Mouse (Mus musculus) limb, embryonic 14.5 days (tissue): ENCODE data around the gene Trim17. TPM values are rescaled to one million over a fixed set of nuclear protein-coding genes. Genes with fewer than 3 reads are reported as not detected.

Experiments used
- ATAC-seq: fragments of 200-750 bp; cut with Nextera tagmentation; 2 replicates; pipeline ENCODE4 v1.8.0; 2017; ENCODE audit warnings: low read depth, moderate number of reproducible peaks, moderate TSS enrichment; ENCODE audit not compliant: low FRiP score
- DNase-seq: peaks from one replicate; pipeline ENCODE4 v3.0.0-alpha.2; 2015; ENCODE audit warnings: low spot score
- H3K27ac ChIP-seq: fragments of 300-500 bp; sonication (generic); replicated peaks from 2 replicates; pipeline ENCODE4 v1.5.1; 2014; ENCODE audit warnings: low read depth, mild to moderate bottlenecking, low read length, moderate library complexity, mixed read lengths
- H3K27me3 ChIP-seq: fragments of 300-500 bp; sonication (generic); 2 replicates; pipeline ENCODE4 v1.6.1; 2014; ENCODE audit warnings: low read length, mixed read lengths; ENCODE audit not compliant: control insufficient read depth, insufficient read depth
- H3K36me3 ChIP-seq: fragments of 300-500 bp; sonication (generic); 2 replicates; pipeline ENCODE4 v1.6.1; 2014; ENCODE audit warnings: mild to moderate bottlenecking, low read length, moderate library complexity, mixed read lengths; ENCODE audit not compliant: control insufficient read depth, insufficient read depth
- H3K4me1 ChIP-seq: fragments of 300-500 bp; sonication (generic); 2 replicates; pipeline ENCODE4 v1.6.1; 2014; ENCODE audit warnings: antibody characterized with exemption, low read length, mixed read lengths; ENCODE audit not compliant: control insufficient read depth, insufficient read depth
- H3K4me2 ChIP-seq: fragments of 300-500 bp; sonication (generic); replicated peaks from 2 replicates; pipeline ENCODE4 v1.6.1; 2014; ENCODE audit warnings: low read depth, mild to moderate bottlenecking, low read length, moderate library complexity; ENCODE audit not compliant: severe bottlenecking
- H3K4me3 ChIP-seq: fragments of 300-500 bp; sonication (generic); replicated peaks from 2 replicates; pipeline ENCODE4 v1.5.1; 2014; ENCODE audit warnings: low read length
- H3K9ac ChIP-seq: fragments of 300-500 bp; sonication (generic); 2 replicates; pipeline ENCODE4 v1.6.1; 2014; ENCODE audit warnings: mild to moderate bottlenecking, low read depth, low read length, moderate library complexity; ENCODE audit not compliant: severe bottlenecking
- H3K9me3 ChIP-seq: fragments of 300-500 bp; sonication (generic); 2 replicates; pipeline ENCODE4 v1.6.1; 2016; ENCODE audit warnings: low read length; ENCODE audit not compliant: control insufficient read depth
- POLR2A ChIP-seq: fragments of 200-500 bp; IDR thresholded peaks from 2 replicates; pipeline ENCODE4 v1.8.0; 2012; ENCODE audit warnings: inconsistent platforms, mild to moderate bottlenecking, moderate library complexity, borderline replicate concordance; ENCODE audit not compliant: insufficient read depth, insufficient read length; ENCODE audit errors: extremely low read depth
- WGBS: fragments of 180-500 bp; shearing (Covaris S2); extraction: QIAGEN DNeasy Blood & Tissue Kit; methylation state at CpG from one replicate; pipeline ENCODE4 v1.1.7; 2014; 5-methylcytosine and 5-hydroxymethylcytosine counted together
- polyA plus RNA-seq, 2 experiments: library from polyadenylated mRNA; depleted of rRNA in 1 of 2; stranded (reverse) in 1 of 2; unstranded in 1 of 2; fragments of >200 nt; fragmentation: Nextera tagmentation in 1 of 2; extraction: Ambion mirVana in 1 of 2; gene quantifications; 2 replicates each; pipeline versions ENCODE4 v1.2.1 to v1.2.3; 2012 to 2014

Gene Trim17
- polyA plus RNA-seq, 2 experiments: 0.87 to 1.2 TPM

- WGBS: 82% methylated on average over 6 of the region's 6 CpGs
- Histone ChIP-seq H3K4me3 (no peak overlapping the region), H3K9me3 (no peaks in the 10 kb centered on the region), H3K27ac (no peak overlapping the region), H3K4me1 (peaks cover 20% of the 10 kb centered on the region; the same call in 1 of the 2 replicates), H3K9ac (no peak overlapping the region), H3K27me3 (0 out of 2 replicates have a peak, but pooled peaks cover 4% of the 10 kb centered on the region), H3K36me3 (peaks cover 9% of the 10 kb centered on the region), H3K4me2 (no peak overlapping the region)
- TF ChIP-seq POLR2A: no peak
- DNase-seq: no peak
- ATAC-seq: no peak
Observed at GRCm38 (mm10) chr11:58958536-58958935, 4.1 kb downstream of the Trim17 start.

GRCm38 (mm10) chr11:58959186-58959825, 4.8 kb downstream of the Trim17 start:
- peaks cover 9% of the 10 kb centered on the region for H3K36me3 ChIP-seq
- no peak for DNase-seq
- TF ChIP-seq POLR2A: no peak
- no peak for ATAC-seq
- WGBS: 33% methylated on average over 15 of the region's 15 CpGs
- H3K4me3 ChIP-seq: peak overlapping the region; percentile 44
- H3K4me2 ChIP-seq: peak overlapping the region; percentile 86
- H3K9me3 ChIP-seq: no peaks in the 10 kb centered on the region
- 0 out of 2 replicates have a peak overlapping the region, but pooled peaks have one; percentile 34 for H3K9ac ChIP-seq
- H3K27ac ChIP-seq: no peak overlapping the region
- H3K27me3 ChIP-seq: 0 out of 2 replicates have a peak, but pooled peaks cover 4% of the 10 kb centered on the region
- peaks cover 20% of the 10 kb centered on the region; the same call in 1 of the 2 replicates for H3K4me1 ChIP-seq

GRCm38 (mm10) chr11:58959921-58960465, 5.5 kb downstream of the Trim17 start:
- Histone ChIP-seq H3K9ac (peak overlapping the region; percentile 34; the same call in 1 of the 2 replicates), H3K36me3 (peaks cover 9% of the 10 kb centered on the region), H3K9me3 (no peaks in the 10 kb centered on the region), H3K4me2 (peak overlapping the region; percentile 86), H3K27me3 (0 out of 2 replicates have a peak, but pooled peaks cover 4% of the 10 kb centered on the region), H3K4me1 (peaks cover 20% of the 10 kb centered on the region; the same call in 1 of the 2 replicates), H3K27ac (no peak overlapping the region), H3K4me3 (peak overlapping the region; percentile 44)
- WGBS: 3% methylated on average over 40 of the region's 40 CpGs
- DNase-seq (peak; percentile 84), ATAC-seq (peak; percentile 85)
- TF ChIP-seq POLR2A: no peak

GRCm38 (mm10) chr11:58961364-58962177, 7.1 kb downstream of the Trim17 start:
- 58% methylated on average over 50 of the region's 50 CpGs for WGBS
- Histone ChIP-seq H3K27me3 (0 out of 2 replicates have a peak, but pooled peaks cover 4% of the 10 kb centered on the region), H3K9ac (no peak overlapping the region), H3K4me1 (peaks cover 14% of the 10 kb centered on the region; the same call in 1 of the 2 replicates), H3K4me3 (no peak overlapping the region), H3K9me3 (no peaks in the 10 kb centered on the region), H3K27ac (no peak overlapping the region), H3K4me2 (no peak overlapping the region), H3K36me3 (peaks cover 9% of the 10 kb centered on the region)
- ATAC-seq (no peak), DNase-seq (no peak)
- TF ChIP-seq POLR2A: no peak

GRCm38 (mm10) chr11:58963543-58963942, 9.1 kb downstream of the Trim17 start:
- H3K36me3 ChIP-seq: no peaks in the 10 kb centered on the region
- no peak overlapping the region for H3K4me2 ChIP-seq
- H3K27me3 ChIP-seq: 0 out of 2 replicates have a peak, but pooled peaks cover 4% of the 10 kb centered on the region
- H3K27ac ChIP-seq: no peak overlapping the region
- WGBS: 36% methylated on average over 17 of the region's 17 CpGs
- H3K4me1 ChIP-seq: 0 out of 2 replicates have a peak, but pooled peaks cover 2% of the 10 kb centered on the region
- no peak for TF ChIP-seq POLR2A
- no peak for DNase-seq
- no peak for ATAC-seq
- no peaks in the 10 kb centered on the region for H3K9me3 ChIP-seq
- no peak overlapping the region for H3K4me3 ChIP-seq
- no peak overlapping the region for H3K9ac ChIP-seq
